Mouse (Mus musculus): Measurements from ENCODE around the gene Hfe. TPM values are rescaled to one million over a fixed set of nuclear protein-coding genes. Genes with fewer than 3 reads are reported as not detected.
"Not testable (repeated sequence)": the region's sequence is repeated elsewhere in the genome, so short reads cannot be mapped to it uniquely, and the experiment has no call there.

Gene Hfe
- polyA plus RNA-seq, 1 experiment from 2014 or later = 2.5 TPM

DNA sequence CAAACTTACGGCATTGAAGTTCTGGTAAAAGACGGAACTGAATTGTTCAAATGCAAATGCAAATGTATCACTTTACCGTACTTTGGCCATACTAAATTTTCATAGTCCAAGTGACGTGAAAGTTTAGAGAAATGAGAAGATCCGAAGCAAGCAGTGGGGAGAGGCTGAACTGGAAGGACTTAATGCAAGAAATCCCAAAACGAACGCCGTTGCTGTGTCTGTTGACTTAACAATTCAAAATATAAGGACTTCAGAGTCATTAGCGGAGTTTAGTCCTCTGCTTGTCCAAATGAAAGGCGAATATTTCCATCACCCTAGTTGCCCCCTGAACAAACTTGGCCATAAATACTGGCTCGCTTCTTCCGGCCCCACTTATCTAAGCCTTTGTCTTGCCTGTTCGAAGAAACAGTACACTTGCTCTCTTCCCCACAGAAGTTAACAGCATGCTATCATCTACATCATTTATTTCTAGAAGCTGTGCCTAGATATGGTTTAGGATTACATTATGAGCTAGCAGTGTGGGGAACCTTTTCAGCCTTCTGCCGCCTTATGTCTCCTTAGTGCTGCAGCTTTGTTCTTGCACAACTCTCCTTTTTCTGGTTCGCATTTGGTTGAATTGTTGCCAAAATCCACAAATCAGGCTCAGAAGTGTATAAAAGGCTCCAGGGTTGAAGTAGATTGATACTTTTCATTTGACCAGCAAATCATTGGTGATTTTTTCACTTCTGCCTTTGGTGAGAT is 25.4 kb downstream of the Hfe start:
- Histone ChIP-seq H3K4me1 (peaks cover 29% of the 10 kb centered on the region), H3K27me3 (ENCODE audit: low read depth, poor library complexity, severe bottlenecking) (no peaks in the 10 kb centered on the region), H3K27ac (replicated peaks) (peak overlapping the region; percentile 92), H3K36me3 (no peaks in the 10 kb centered on the region), H3K9me3 (replicated peaks) (no peaks in the 10 kb centered on the region), H3K4me3 (peak overlapping the region; percentile 59)
- WGBS = 24% methylated on average over 15 of the region's 15 CpGs
- peak; percentile 47 for DNase-seq (ENCODE audit: low spot score)

DNA sequence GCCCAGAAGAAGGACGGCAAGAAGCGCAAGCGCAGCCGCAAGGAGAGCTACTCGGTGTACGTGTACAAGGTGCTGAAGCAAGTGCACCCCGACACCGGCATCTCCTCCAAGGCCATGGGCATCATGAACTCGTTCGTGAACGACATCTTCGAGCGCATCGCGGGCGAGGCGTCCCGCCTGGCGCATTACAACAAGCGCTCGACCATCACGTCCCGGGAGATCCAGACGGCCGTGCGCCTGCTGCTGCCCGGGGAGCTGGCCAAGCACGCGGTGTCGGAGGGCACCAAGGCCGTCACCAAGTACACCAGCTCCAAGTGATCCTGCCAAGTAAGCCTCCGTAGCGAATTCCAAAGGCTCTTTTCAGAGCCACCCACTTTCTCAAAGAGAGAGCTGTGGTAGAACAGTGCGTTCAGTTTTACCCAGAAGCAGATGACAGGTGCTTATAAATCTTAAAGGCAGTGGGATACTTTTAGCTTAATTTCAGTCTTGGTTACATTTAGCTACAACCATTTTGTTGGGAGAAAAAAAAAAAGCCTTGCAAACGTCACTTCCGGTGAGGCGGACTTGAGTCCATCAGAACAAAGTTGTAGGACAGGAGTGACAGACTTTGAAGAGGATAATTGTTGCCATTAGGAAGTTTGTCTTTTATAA is 26.2 kb downstream of the Hfe start:
- H3K9me3 ChIP-seq (replicated peaks); H3K36me3 ChIP-seq; H3K27me3 ChIP-seq (ENCODE audit: low read depth, poor library complexity, severe bottlenecking): not testable (repeated sequence)
- Histone ChIP-seq H3K4me3 (peak overlapping the region; percentile 59), H3K27ac (replicated peaks) (peak overlapping the region; percentile 92), H3K4me1 (peaks cover 29% of the 10 kb centered on the region)
- peak; percentile 61 for DNase-seq (ENCODE audit: low spot score)
- WGBS = under 1% methylated on average over 21 of the region's 37 CpGs

DNA sequence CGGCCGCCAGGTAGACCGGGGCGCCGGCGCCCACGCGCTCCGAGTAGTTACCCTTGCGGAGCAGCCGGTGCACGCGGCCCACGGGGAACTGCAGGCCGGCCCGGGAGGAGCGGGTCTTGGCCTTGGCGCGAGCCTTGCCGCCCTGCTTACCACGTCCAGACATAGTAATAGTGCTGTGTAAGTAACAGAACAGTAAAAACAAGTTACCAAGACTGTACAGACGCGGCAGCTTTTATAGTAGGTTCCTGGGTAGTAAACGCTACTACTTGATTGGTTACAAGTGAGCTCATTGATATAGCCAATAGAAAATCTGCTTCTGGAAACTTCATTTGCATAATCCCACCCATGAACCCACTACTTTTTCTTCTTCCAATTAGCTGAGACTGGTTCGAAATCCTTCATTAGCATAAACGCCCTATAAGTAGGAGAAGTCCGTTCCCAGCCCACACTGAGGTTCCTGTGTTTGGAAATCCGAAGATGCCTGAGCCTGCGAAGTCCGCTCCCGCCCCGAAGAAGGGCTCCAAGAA is 26.8 kb downstream of the Hfe start, which contains the start of the genes Hist1h2ac and Hist1h2bc:
Gene Hist1h2ac (minus strand): TSS at position 194 of the 527 bp plus-strand sequence.
Gene Hist1h2bc (plus strand): TSS at position 445 of the 527 bp plus-strand sequence.
- 0% methylated on average over 31 of the region's 32 CpGs for WGBS
- DNase-seq (ENCODE audit: low spot score) = peak; percentile 87

DNA sequence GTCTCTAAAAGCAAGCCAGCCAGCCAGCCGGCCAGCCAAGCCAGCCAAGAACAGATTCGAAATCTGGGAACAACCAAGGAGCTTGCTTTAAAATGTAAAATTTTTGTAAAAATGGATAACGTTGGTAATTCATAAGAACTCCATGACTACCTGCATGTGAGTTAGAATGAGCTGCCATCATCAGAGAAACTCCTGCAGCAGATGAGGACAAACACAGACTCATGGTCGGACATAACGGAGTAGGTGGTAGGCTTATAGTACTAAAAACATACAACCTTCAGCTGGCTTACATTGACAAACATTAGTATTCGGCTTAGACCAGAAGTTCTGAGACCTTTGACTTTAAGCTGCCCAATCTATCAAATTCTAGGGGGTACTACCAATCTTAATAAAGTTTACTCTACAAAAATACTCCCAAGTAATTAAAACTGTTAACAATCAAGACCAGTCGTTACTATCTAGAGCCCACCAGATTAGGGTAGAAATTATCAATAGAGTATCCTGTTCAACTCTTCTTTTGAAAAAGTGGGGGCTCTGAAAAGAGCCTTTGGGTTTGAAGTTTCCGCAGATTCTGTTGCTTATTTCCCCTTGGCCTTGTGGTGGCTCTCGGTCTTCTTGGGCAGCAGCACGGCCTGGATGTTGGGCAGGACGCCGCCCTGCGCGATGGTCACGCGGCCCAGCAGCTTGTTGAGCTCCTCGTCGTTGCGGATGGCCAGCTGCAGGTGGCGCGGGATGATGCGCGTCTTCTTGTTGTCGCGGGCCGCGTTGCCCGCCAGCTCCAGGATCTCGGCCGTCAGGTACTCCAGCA is 27.5 kb downstream of the Hfe start:
- peaks cover 29% of the 10 kb centered on the region for H3K4me1 ChIP-seq
- peak; percentile 50 for DNase-seq (ENCODE audit: low spot score)
- H3K27me3 ChIP-seq (ENCODE audit: low read depth, poor library complexity, severe bottlenecking); H3K36me3 ChIP-seq; H3K9me3 ChIP-seq (replicated peaks): not testable (repeated sequence)
- peak overlapping the region; percentile 54 for H3K4me3 ChIP-seq
- peak overlapping the region; percentile 88 for H3K27ac ChIP-seq (replicated peaks)
- WGBS = 13% methylated on average over 16 of the region's 30 CpGs

More for the DNA sequence above, 26.8 kb downstream of the Hfe start, which contains the start of the genes Hist1h2ac and Hist1h2bc:
- Histone ChIP-seq H3K4me1 (peaks cover 29% of the 10 kb centered on the region), H3K4me3 (peak within 1 kb of the TSS; percentile 59), H3K27me3 (ENCODE audit: low read depth, poor library complexity, severe bottlenecking) (no peaks in the 10 kb centered on the region), H3K9me3 (replicated peaks) (no peaks in the 10 kb centered on the region), H3K27ac (replicated peaks) (peak within 1 kb of the TSS; percentile 92), H3K36me3 (no peaks in the 10 kb centered on the region)

DNA sequence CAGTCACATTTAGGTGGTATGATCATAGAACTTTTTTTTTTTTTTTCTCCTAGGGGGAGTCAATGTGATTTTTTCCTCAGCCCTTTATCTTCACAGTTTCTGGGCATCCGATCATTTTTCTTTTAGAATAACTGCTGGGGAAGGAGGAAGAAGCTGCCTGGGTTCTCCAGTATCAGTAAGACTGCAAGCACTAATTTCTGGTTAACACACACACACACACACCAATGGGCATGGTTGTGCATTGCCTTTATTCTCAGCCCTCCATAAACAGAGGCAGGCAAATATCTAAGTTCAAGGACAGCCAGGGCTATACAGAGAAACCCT is 28.1 kb downstream of the Hfe start:
- H3K4me1 ChIP-seq = peaks cover 29% of the 10 kb centered on the region
- H3K27me3 ChIP-seq (ENCODE audit: low read depth, poor library complexity, severe bottlenecking) = no peaks in the 10 kb centered on the region
- 62% methylated on average over 1 of the region's 1 CpGs for WGBS
- H3K4me3 ChIP-seq = peak overlapping the region; percentile 54
- H3K36me3 ChIP-seq = no peaks in the 10 kb centered on the region
- peak overlapping the region; percentile 88 for H3K27ac ChIP-seq (replicated peaks)
- H3K9me3 ChIP-seq (replicated peaks) = no peaks in the 10 kb centered on the region
- DNase-seq (ENCODE audit: low spot score) = no peak

DNA sequence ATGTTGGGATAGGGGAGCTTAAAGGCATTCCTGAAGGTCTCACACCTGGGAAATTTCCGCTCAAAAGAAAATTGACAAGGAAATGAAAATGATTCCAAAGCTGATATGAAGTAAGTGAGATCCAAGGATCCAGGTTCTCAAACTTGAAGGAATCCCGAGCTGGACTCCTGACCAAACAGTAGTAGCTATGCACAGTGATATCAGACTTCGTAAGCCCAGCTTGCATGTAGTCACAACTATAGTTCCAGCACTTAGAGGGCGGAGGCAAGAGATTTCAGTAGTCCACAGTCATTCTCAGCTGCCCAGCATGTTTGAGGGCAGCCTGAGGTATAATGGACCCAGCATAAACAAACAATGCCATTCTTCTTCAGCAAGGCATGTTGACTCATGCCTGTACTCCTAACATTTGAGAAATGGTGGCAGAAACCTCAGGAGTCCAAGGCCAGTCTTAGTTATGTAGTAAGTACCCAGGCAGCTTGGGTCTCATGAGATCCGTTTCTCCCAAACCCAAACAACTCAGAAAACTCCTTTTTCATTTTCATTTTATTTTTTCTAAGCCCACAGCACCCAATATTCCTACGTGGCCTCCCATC is 28.6 kb downstream of the Hfe start:
- Histone ChIP-seq H3K27me3 (ENCODE audit: low read depth, poor library complexity, severe bottlenecking) (no peaks in the 10 kb centered on the region), H3K9me3 (replicated peaks) (no peaks in the 10 kb centered on the region), H3K27ac (replicated peaks) (peak overlapping the region; percentile 88), H3K4me3 (0 out of 2 replicates have a peak overlapping the region, but pooled peaks have one; percentile 54), H3K36me3 (no peaks in the 10 kb centered on the region), H3K4me1 (peaks cover 29% of the 10 kb centered on the region)
- no peak for DNase-seq (ENCODE audit: low spot score)
- WGBS = 84% methylated on average over 6 of the region's 6 CpGs

DNA sequence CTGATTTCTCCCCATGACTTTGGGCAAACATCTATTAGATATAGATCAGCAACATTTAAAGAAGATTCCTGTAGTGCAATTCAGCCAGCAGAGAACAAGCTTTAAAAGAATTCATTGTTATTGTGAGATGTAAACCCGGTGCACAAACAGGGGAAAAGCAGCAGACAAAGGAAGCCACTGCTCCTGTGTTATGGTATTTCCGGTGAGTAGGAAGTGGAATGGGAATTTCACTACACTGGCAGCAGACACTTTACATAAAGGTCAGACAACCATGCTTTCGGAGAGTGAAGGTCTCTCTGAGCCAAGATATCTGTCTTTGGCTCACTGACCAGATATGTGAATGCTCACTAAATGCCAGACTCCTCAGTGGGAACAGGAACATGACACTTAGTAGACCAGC is 48.1 kb downstream of the Hfe start:
- H3K27me3 ChIP-seq (ENCODE audit: low read depth, poor library complexity, severe bottlenecking) = no peaks in the 10 kb centered on the region
- no peaks in the 10 kb centered on the region for H3K4me1 ChIP-seq
- H3K36me3 ChIP-seq = no peaks in the 10 kb centered on the region
- no peak for DNase-seq (ENCODE audit: low spot score)
- no peak overlapping the region for H3K4me3 ChIP-seq
- WGBS = 78% methylated on average over 3 of the region's 3 CpGs
- H3K9me3 ChIP-seq (replicated peaks) = no peaks in the 10 kb centered on the region
- H3K27ac ChIP-seq (replicated peaks) = no peak overlapping the region

DNA sequence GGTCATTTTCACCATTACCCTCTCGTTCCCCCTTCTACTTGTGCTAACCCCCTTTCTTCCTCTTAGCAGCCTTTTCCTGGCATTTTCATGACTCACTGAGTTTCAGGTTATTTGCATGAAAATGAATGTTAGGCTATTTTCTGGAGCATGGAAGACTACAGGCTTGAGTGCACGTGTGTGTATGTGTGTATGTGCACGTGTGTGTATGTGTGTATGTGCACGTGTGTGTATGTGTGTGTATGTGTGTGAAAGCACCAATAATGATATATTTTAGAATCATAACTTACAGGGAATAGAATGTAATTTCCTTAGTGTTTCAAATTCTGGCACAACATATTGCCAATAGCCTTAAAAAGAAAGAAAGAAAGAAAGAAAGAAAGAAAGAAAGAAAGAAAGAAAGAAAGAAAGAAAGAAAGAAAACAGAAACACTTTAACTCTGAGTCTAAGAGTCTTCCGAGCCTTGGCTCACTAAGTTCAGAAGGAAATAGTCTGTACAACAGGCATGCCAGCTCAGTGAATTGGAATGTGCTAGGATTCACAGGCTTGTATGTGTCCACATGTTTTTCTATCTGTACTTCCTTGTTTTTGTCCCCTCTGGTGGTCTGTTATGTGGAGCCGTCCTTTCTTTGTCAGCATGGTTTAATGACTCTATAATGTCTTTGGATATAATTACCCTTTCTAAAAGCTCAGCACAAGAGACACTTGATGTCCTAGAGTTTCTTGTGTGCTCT is 50.9 kb downstream of the Hfe start:
- Histone ChIP-seq H3K9me3 (replicated peaks) (no peaks in the 10 kb centered on the region), H3K4me3 (no peak overlapping the region)
- WGBS = 83% methylated on average over 6 of the region's 6 CpGs

More for the DNA sequence above, 50.9 kb downstream of the Hfe start:
- Histone ChIP-seq H3K36me3 (no peaks in the 10 kb centered on the region), H3K27ac (replicated peaks) (no peak overlapping the region), H3K27me3 (ENCODE audit: low read depth, poor library complexity, severe bottlenecking) (no peaks in the 10 kb centered on the region), H3K4me1 (no peaks in the 10 kb centered on the region)
- no peak for DNase-seq (ENCODE audit: low spot score)

Small RNA genes within 50 kb of the gene (microRNA-seq; reads per million reads assigned to microRNA genes)
- gene Gm44314 (not detected), gene Gm44350 (not detected), gene Gm44484 (not detected)

Other genes starting within 250 kb of the Hfe start
- 0.04 and 0.06 TPM in 2 replicates for gene Btn1a1, start 245.0 kb downstream of the Hfe start, polyA plus RNA-seq (2016; fragmentation: Nextera tagmentation; extraction: Ambion mirVana)
- 0.26 and 0.38 TPM in 2 replicates for gene Btn2a2, start 222.0 kb downstream of the Hfe start, polyA plus RNA-seq (2016; fragmentation: Nextera tagmentation; extraction: Ambion mirVana)
- gene Hist1h4h, start 179.8 kb downstream of the Hfe start, polyA plus RNA-seq (2016; fragmentation: Nextera tagmentation; extraction: Ambion mirVana) = 2.0 and 4.1 TPM in 2 replicates
- 4.7 and 9.5 TPM in 2 replicates for gene Hist1h2af, start 176.9 kb downstream of the Hfe start, polyA plus RNA-seq (2016; fragmentation: Nextera tagmentation; extraction: Ambion mirVana)
- 5.5 and 5.6 TPM in 2 replicates for gene Hist1h3g, start 175.4 kb downstream of the Hfe start, polyA plus RNA-seq (2016; fragmentation: Nextera tagmentation; extraction: Ambion mirVana)
- 1.00 and 1.0 TPM in 2 replicates for gene Hist1h2bh, start 167.5 kb downstream of the Hfe start, polyA plus RNA-seq (2016; fragmentation: Nextera tagmentation; extraction: Ambion mirVana)
- 1.1 and 1.5 TPM in 2 replicates for gene Hist1h3f, start 166.8 kb downstream of the Hfe start, polyA plus RNA-seq (2016; fragmentation: Nextera tagmentation; extraction: Ambion mirVana)
- 1.7 TPM in 1 of 2 replicates, not detected in the other for gene Hist1h4f, start 159.2 kb downstream of the Hfe start, polyA plus RNA-seq (2016; fragmentation: Nextera tagmentation; extraction: Ambion mirVana)
- gene Hist1h1d, start 157.6 kb downstream of the Hfe start, polyA plus RNA-seq (2016; fragmentation: Nextera tagmentation; extraction: Ambion mirVana) = 0.58 and 0.63 TPM in 2 replicates
- gene Hist1h3e, start 148.5 kb downstream of the Hfe start, polyA plus RNA-seq (2016; fragmentation: Nextera tagmentation; extraction: Ambion mirVana) = 5.1 and 7.2 TPM in 2 replicates
- 85.6 and 104 TPM in 2 replicates for gene Hist1h2ae, start 139.6 kb downstream of the Hfe start, polyA plus RNA-seq (2016; fragmentation: Nextera tagmentation; extraction: Ambion mirVana)
- gene Hist1h2bg, start 139.5 kb downstream of the Hfe start, polyA plus RNA-seq (2016; fragmentation: Nextera tagmentation; extraction: Ambion mirVana) = 4.5 and 6.4 TPM in 2 replicates
- gene Hist1h2bf, start 136.7 kb downstream of the Hfe start, polyA plus RNA-seq (2016; fragmentation: Nextera tagmentation; extraction: Ambion mirVana) = 3.8 TPM in 2 replicates
- 0.67 and 1.3 TPM in 2 replicates for gene Hist1h2ad, start 136.5 kb downstream of the Hfe start, polyA plus RNA-seq (2016; fragmentation: Nextera tagmentation; extraction: Ambion mirVana)
- gene Hist1h3d, start 135.1 kb downstream of the Hfe start, polyA plus RNA-seq (2016; fragmentation: Nextera tagmentation; extraction: Ambion mirVana) = 6.2 and 10.8 TPM in 2 replicates
- gene Hist1h4d, start 129.3 kb downstream of the Hfe start, polyA plus RNA-seq (2016; fragmentation: Nextera tagmentation; extraction: Ambion mirVana) = 95.1 and 103 TPM in 2 replicates
- gene Hist1h2be, start 89.7 kb downstream of the Hfe start, polyA plus RNA-seq (2016; fragmentation: Nextera tagmentation; extraction: Ambion mirVana) = 3.1 and 3.2 TPM in 2 replicates
- 18.0 and 22.4 TPM in 2 replicates for gene Hist1h1e, start 88.3 kb downstream of the Hfe start, polyA plus RNA-seq (2016; fragmentation: Nextera tagmentation; extraction: Ambion mirVana)
- 1.3 TPM in 2 replicates for gene Hist1h2ac, start 26.9 kb downstream of the Hfe start, polyA plus RNA-seq (2016; fragmentation: Nextera tagmentation; extraction: Ambion mirVana)
- 22.1 and 23.9 TPM in 2 replicates for gene Hist1h2bc, start 26.7 kb downstream of the Hfe start, polyA plus RNA-seq (2016; fragmentation: Nextera tagmentation; extraction: Ambion mirVana)
- gene Hist1h1t, start 15.0 kb downstream of the Hfe start, polyA plus RNA-seq (2016; fragmentation: Nextera tagmentation; extraction: Ambion mirVana) = not detected in 2 replicates
- 4.9 and 5.1 TPM in 2 replicates for gene Hist1h4c, start 12.4 kb downstream of the Hfe start, polyA plus RNA-seq (2016; fragmentation: Nextera tagmentation; extraction: Ambion mirVana)
- 8.8 and 9.5 TPM in 2 replicates for gene Hist1h1c, start 28.0 kb upstream of the Hfe start, polyA plus RNA-seq (2016; fragmentation: Nextera tagmentation; extraction: Ambion mirVana)
- 7.3 and 9.5 TPM in 2 replicates for gene Hist1h3c, start 34.7 kb upstream of the Hfe start, polyA plus RNA-seq (2016; fragmentation: Nextera tagmentation; extraction: Ambion mirVana)
- gene Hist1h2bb, start 35.9 kb upstream of the Hfe start, polyA plus RNA-seq (2016; fragmentation: Nextera tagmentation; extraction: Ambion mirVana) = 2.3 and 2.4 TPM in 2 replicates
- gene Hist1h2ab, start 40.3 kb upstream of the Hfe start, polyA plus RNA-seq (2016; fragmentation: Nextera tagmentation; extraction: Ambion mirVana) = 44.4 and 45.3 TPM in 2 replicates
- 8.1 and 11.3 TPM in 2 replicates for gene Hist1h3b, start 41.4 kb upstream of the Hfe start, polyA plus RNA-seq (2016; fragmentation: Nextera tagmentation; extraction: Ambion mirVana)
- 4.9 and 6.9 TPM in 2 replicates for gene Hist1h4b, start 46.2 kb upstream of the Hfe start, polyA plus RNA-seq (2016; fragmentation: Nextera tagmentation; extraction: Ambion mirVana)
- gene Hist1h4a, start 50.4 kb upstream of the Hfe start, polyA plus RNA-seq (2016; fragmentation: Nextera tagmentation; extraction: Ambion mirVana) = 0.42 TPM in 1 of 2 replicates, not detected in the other
- gene Hist1h3a, start 51.5 kb upstream of the Hfe start, polyA plus RNA-seq (2016; fragmentation: Nextera tagmentation; extraction: Ambion mirVana) = 3.6 and 3.9 TPM in 2 replicates
- gene Hist1h1a, start 52.8 kb upstream of the Hfe start, polyA plus RNA-seq (2016; fragmentation: Nextera tagmentation; extraction: Ambion mirVana) = 1.7 and 2.7 TPM in 2 replicates
- gene Trim38, start 59.1 kb upstream of the Hfe start, polyA plus RNA-seq (2016; fragmentation: Nextera tagmentation; extraction: Ambion mirVana) = 0.20 TPM in 1 of 2 replicates, not detected in the other
- gene Slc17a2, start 96.1 kb upstream of the Hfe start, polyA plus RNA-seq (2016; fragmentation: Nextera tagmentation; extraction: Ambion mirVana) = not detected in 2 replicates
- gene Slc17a3, start 128.6 kb upstream of the Hfe start, polyA plus RNA-seq (2016; fragmentation: Nextera tagmentation; extraction: Ambion mirVana) = not detected in 2 replicates
- not detected in 2 replicates for gene Slc17a1, start 156.9 kb upstream of the Hfe start, polyA plus RNA-seq (2016; fragmentation: Nextera tagmentation; extraction: Ambion mirVana)
- gene Slc17a4, start 204.2 kb upstream of the Hfe start, polyA plus RNA-seq (2016; fragmentation: Nextera tagmentation; extraction: Ambion mirVana) = not detected in 2 replicates
- not detected in 2 replicates for gene Hist1h2ba, start 223.3 kb upstream of the Hfe start, polyA plus RNA-seq (2016; fragmentation: Nextera tagmentation; extraction: Ambion mirVana)
- not detected in 2 replicates for gene Hist1h2aa, start 223.6 kb upstream of the Hfe start, polyA plus RNA-seq (2016; fragmentation: Nextera tagmentation; extraction: Ambion mirVana)

All from midbrain, embryonic 10.5 days (tissue).